Mouse (Mus musculus): ENCODE results near the gene Slc29a1. TPM values are rescaled to one million over a fixed set of nuclear protein-coding genes. Genes with fewer than 3 reads are reported as not detected.

Slc29a1 gene
- total and polyA plus RNA-seq, 2 experiments from 2014 or later: 68.3 to 84.4 TPM

DNA sequence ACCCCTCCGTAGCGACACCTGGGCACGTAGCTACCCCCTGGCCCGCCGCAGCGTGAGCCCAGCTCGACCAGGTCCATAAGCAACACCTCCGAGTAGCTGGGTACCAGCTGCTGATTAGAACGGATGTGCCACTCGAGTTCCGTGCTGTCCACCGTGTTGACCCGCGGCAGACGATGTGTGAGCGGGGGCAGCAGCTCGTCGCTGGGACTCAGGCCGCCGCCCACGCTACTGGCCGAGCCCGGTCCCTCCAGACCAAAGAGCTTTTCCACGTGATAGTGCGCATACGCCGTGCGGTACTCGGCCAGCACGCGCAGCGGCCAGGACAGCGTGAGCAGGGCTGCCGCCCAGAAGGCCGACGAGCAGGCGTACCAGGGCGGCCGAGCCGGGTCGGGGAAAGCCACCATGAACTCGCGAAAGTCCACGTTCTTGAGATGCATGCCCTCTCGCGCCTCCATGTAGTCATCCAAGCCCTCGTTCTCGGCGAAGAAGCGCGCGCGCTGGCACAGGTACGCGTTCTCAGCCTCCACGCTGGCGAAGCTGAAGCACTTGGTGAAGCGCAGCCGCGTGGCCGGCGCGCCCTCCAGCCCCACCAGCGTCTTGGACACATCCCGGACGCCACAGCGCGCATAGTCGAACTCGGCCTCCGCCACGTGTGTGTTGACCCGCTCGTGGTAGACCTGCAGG, 54.0 kb downstream of the Slc29a1 start:
- DNase-seq: no peak
- H3K9ac ChIP-seq: 0 out of 2 replicates have a peak overlapping the region, but pooled peaks have one; percentile 22
- H3K36me3 ChIP-seq (ENCODE audit: insufficient read depth): peaks cover 28% of the 10 kb centered on the region
- no peak for TF ChIP-seq CTCF (IDR thresholded peaks at IDR 0.05; ENCODE audit: low read depth)
- WGBS: 17% methylated on average over 73 of the region's 74 CpGs
- H3K4me3 ChIP-seq (ENCODE audit: low read depth, low read length): no peak overlapping the region
- no peaks in the 10 kb centered on the region for H3K27me3 ChIP-seq (ENCODE audit: insufficient read depth, low read length)
- H3K4me2 ChIP-seq (ENCODE audit: low read depth): peak overlapping the region; percentile 15; the same call in 1 of the 2 replicates
- peaks cover 11% of the 10 kb centered on the region for H3K4me1 ChIP-seq (ENCODE audit: insufficient read depth)
- H3K9me3 ChIP-seq (ENCODE audit: low read length): no peaks in the 10 kb centered on the region
- no peak overlapping the region for H3K27ac ChIP-seq (ENCODE audit: low read depth, low read length)
- no peak for ATAC-seq

DNA sequence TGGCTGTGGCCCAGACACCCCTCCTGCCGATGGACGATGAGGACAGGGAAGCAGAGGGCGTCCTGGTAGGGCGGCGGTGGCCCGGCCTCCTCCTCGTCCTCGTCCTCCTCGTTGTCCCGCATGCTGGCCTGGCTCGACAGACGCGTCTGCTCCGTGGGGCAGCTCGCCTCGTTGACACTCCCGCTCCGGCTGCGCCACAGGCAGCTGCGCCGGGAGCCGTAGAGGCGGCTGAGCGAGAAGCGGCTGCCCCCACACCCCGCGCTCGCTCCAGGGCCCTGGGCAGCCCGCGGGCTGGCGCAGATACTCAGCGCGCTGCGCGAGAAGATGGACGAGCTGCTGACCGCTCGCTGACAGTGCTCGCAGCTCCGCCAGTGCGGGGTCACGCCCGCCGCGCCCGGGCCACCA, 54.5 kb downstream of the Slc29a1 start:
- Histone ChIP-seq H3K4me2 (ENCODE audit: low read depth) (peak overlapping the region; percentile 15; the same call in 1 of the 2 replicates), H3K36me3 (ENCODE audit: insufficient read depth) (peaks cover 28% of the 10 kb centered on the region), H3K4me3 (ENCODE audit: low read depth, low read length) (no peak overlapping the region), H3K27me3 (ENCODE audit: insufficient read depth, low read length) (no peaks in the 10 kb centered on the region), H3K27ac (ENCODE audit: low read depth, low read length) (no peak overlapping the region), H3K9me3 (ENCODE audit: low read length) (no peaks in the 10 kb centered on the region), H3K4me1 (ENCODE audit: insufficient read depth) (peaks cover 11% of the 10 kb centered on the region), H3K9ac (0 out of 2 replicates have a peak overlapping the region, but pooled peaks have one; percentile 22)
- WGBS: 15% methylated on average over 45 of the region's 46 CpGs
- ATAC-seq (no peak), DNase-seq (no peak)
- no peak for TF ChIP-seq CTCF (IDR thresholded peaks at IDR 0.05; ENCODE audit: low read depth)

DNA sequence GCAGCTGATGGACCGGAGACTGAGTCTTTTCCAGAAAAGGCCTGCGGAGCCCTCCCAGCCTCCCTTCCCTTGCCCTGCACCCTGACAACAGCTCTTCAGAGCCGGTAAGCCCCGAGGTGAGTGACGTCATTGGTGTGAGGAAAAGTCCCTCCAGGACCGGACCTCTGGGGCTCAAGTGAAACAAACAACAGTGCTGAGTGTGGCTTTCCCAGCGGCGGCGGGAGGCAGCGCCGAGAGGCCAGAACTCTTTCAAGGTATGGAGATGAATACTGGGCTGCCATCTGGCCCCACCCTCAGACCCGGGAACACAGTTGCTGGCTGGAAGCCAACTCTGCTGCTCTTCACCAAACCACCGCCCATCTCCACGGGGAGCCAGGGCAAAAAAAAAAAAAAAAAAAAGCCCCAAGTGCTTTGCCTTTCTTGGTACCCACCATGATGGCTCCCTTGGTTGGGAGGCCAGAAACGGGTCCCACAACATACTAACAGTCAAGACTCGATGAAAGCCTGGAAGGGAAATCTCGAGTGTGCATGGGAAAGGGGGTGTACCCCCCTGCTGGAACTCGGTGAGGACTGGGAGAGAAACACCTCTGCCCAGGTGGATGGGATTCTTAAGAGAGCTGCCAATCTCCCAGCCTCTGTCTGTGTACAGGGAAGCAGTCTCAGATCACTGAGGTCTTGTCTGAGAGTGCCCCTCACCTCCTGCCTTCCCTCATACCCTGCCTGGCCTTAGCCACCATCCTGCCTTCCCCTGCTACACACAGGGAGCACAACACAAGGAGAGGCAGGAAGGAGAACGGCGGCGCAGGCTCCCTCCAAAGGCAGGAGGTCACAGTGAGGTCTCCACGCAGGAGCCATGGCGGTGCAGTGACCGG, 55.2 kb downstream of the Slc29a1 start:
- no peak for TF ChIP-seq CTCF (IDR thresholded peaks at IDR 0.05; ENCODE audit: low read depth)
- H3K9me3 ChIP-seq (ENCODE audit: low read length): no peaks in the 10 kb centered on the region
- H3K36me3 ChIP-seq (ENCODE audit: insufficient read depth): peaks cover 28% of the 10 kb centered on the region
- H3K9ac ChIP-seq: no peak overlapping the region
- no peaks in the 10 kb centered on the region for H3K27me3 ChIP-seq (ENCODE audit: insufficient read depth, low read length)
- no peak overlapping the region for H3K4me3 ChIP-seq (ENCODE audit: low read depth, low read length)
- no peak for ATAC-seq
- 0 out of 2 replicates have a peak overlapping the region, but pooled peaks have one; percentile 15 for H3K4me2 ChIP-seq (ENCODE audit: low read depth)
- peak overlapping the region; percentile 5; the same call in 1 of the 2 replicates for H3K27ac ChIP-seq (ENCODE audit: low read depth, low read length)
- WGBS: 15% methylated on average over 24 of the region's 24 CpGs
- peaks cover 11% of the 10 kb centered on the region for H3K4me1 ChIP-seq (ENCODE audit: insufficient read depth)
- DNase-seq: no peak

DNA sequence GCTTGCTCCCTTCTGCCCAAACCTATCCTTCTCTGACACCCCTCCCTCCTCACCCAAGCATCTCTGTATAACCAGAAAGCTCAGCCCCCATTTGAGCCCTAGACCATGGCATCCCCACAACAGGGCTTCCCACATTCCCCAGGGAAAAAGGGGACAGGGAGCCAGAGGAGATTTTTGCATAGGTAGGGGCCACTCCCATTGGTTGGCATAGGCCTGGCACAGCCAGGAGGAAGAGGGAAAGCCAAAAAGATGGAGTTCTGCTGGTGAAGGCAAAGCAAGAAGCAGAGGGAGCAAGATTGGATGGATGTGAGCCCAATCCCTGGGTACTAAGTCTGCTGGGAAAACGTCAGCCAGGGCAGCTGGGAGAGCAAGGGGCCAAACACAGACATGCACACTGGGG, 56.3 kb downstream of the Slc29a1 start:
- WGBS: 27% methylated on average over 1 of the region's 1 CpGs
- no peak for ATAC-seq
- H3K27ac ChIP-seq (ENCODE audit: low read depth, low read length): no peak overlapping the region

DNA sequence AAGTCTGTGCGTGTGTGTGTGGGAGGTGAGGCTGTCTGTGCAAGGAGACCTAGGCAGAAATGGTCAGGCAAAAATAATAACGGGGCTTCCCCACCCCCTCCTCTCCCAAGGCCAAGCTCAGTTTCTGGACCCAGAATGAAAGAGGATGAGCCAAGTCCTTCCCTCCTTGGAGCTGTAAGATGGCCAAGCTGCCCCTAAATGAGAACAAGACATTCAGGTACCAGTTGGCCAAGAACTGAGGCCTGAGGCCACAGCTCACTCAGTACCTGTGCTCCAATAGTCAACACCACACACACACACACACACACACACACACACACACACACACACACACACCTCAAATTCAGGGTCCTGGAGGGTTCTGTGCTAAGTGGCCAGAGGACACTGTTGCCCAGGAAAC, 56.7 kb downstream of the Slc29a1 start:
- ATAC-seq (no peak), DNase-seq (no peak)
- no peak overlapping the region for H3K9ac ChIP-seq
- no peak overlapping the region for H3K27ac ChIP-seq (ENCODE audit: low read depth, low read length)
- no peak overlapping the region for H3K4me3 ChIP-seq (ENCODE audit: low read depth, low read length)
- peaks cover 28% of the 10 kb centered on the region for H3K36me3 ChIP-seq (ENCODE audit: insufficient read depth)
- WGBS: 69% methylated on average over 2 of the region's 2 CpGs
- H3K9me3 ChIP-seq (ENCODE audit: low read length): no peaks in the 10 kb centered on the region
- H3K4me1 ChIP-seq (ENCODE audit: insufficient read depth): peaks cover 4% of the 10 kb centered on the region
- H3K4me2 ChIP-seq (ENCODE audit: low read depth): no peak overlapping the region
- no peaks in the 10 kb centered on the region for H3K27me3 ChIP-seq (ENCODE audit: insufficient read depth, low read length)
- TF ChIP-seq CTCF (IDR thresholded peaks at IDR 0.05; ENCODE audit: low read depth): no peak

More for the DNA sequence above, 56.3 kb downstream of the Slc29a1 start:
- Histone ChIP-seq H3K4me1 (ENCODE audit: insufficient read depth) (peaks cover 8% of the 10 kb centered on the region), H3K27me3 (ENCODE audit: insufficient read depth, low read length) (no peaks in the 10 kb centered on the region), H3K36me3 (ENCODE audit: insufficient read depth) (peaks cover 28% of the 10 kb centered on the region), H3K4me2 (ENCODE audit: low read depth) (no peak overlapping the region), H3K4me3 (ENCODE audit: low read depth, low read length) (no peak overlapping the region), H3K9ac (no peak overlapping the region), H3K9me3 (ENCODE audit: low read length) (no peaks in the 10 kb centered on the region)
- no peak for TF ChIP-seq CTCF (IDR thresholded peaks at IDR 0.05; ENCODE audit: low read depth)
- DNase-seq: no peak

DNA sequence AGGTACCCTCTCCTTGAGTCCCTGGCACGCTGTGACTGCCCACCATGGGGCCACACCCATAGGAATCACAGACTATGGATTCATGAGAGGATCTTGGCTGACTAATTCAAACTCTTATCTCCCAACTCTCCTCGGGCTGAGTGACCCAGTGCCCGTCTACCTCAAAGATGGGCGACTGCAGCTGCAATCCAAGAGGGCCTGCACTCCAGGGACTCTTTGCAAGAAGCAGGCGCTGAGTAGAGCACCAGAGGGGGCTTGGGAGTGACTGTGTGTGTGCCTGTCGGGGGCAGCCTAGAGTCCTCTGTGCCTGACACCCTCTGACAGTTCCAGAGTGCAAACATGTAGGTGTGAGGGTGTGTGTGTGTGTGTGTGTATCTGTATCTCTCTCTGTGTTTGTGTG, 57.3 kb downstream of the Slc29a1 start:
- TF ChIP-seq CTCF (IDR thresholded peaks at IDR 0.05; ENCODE audit: low read depth): peak; percentile 15; the same call in 1 of the 2 replicates
- 45% methylated on average over 6 of the region's 6 CpGs for WGBS
- DNase-seq: no peak

More for the DNA sequence above, 57.3 kb downstream of the Slc29a1 start:
- ATAC-seq: no peak
- Histone ChIP-seq H3K27me3 (ENCODE audit: insufficient read depth, low read length) (no peaks in the 10 kb centered on the region), H3K27ac (ENCODE audit: low read depth, low read length) (0 out of 2 replicates have a peak overlapping the region, but pooled peaks have one; percentile 0), H3K4me1 (ENCODE audit: insufficient read depth) (0 out of 2 replicates have a peak, but pooled peaks cover 3% of the 10 kb centered on the region), H3K36me3 (ENCODE audit: insufficient read depth) (peaks cover 28% of the 10 kb centered on the region), H3K4me2 (ENCODE audit: low read depth) (no peak overlapping the region), H3K9me3 (ENCODE audit: low read length) (no peaks in the 10 kb centered on the region), H3K9ac (no peak overlapping the region), H3K4me3 (ENCODE audit: low read depth, low read length) (no peak overlapping the region)
